Mouse (Mus musculus) layer of hippocampus, adult 11-12 months (tissue): ENCODE results near the gene Bbip1.
A peak's percentile ranks its signal among the peaks of the same experiment; 100 is the strongest.
"Not testable (repeated sequence)": the region's sequence is repeated elsewhere in the genome, so short reads cannot be mapped to it uniquely, and the experiment has no call there.

Source experiments
- DNase-seq: peaks from one replicate; pipeline ENCODE4 v3.0.0; 2022; ENCODE audit warnings: low spot score

Gene Bbip1

DNA sequence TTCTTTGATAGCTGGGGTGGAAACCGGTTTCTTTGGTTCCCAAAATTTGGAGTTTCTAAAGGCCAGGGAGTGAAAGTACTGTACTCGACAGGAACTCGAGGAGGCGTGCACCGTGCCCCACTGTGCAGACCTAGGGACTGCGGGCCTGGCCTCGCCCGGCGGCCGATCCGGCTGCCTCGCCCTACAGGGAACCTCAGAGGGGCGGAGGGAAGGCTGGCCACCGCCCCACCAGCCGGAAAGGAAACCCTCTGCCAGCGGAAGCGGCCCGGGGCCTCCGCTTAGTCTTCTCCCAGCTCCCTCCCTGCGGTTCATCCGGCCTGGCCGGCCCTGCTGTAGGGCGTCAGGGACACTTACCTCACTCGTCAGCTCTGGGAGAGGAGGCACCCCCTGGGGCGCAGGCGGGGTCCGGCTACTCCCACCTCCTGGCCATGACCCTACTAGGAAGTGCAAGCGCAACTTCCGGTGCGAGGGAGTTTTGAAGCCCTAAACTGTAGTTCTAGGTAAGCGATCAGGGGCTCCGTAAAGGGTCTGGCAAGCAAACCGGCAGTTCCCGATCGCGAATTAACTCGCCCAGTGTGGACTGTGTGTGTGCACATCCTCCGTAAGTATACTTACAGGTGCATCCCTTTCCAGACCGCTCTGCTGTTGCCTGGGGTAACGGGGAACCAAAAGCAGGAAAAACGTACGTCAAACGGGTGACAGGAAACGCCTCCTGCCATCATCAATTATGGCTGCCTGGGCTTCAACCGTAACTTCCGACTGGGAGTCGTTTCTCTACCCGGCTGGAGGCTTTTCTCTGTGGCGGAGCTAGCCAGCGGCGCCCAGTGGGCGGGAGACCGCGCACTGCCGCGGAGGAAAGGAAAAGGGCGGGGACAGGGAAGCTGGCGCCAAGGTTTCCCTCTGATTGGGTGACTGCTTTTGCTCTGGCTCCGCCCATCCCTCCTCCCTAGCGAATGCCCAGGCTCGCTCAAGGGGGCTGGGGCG lies at the start of gene Bbip1, which contains the start of gene Shoc2:
Gene Bbip1 (minus strand): TSS at position 826 of the 984 bp plus-strand sequence.
Gene Shoc2 (plus strand): TSS at position 505 of the 984 bp plus-strand sequence.
- DNase-seq: peak; percentile 99

DNA sequence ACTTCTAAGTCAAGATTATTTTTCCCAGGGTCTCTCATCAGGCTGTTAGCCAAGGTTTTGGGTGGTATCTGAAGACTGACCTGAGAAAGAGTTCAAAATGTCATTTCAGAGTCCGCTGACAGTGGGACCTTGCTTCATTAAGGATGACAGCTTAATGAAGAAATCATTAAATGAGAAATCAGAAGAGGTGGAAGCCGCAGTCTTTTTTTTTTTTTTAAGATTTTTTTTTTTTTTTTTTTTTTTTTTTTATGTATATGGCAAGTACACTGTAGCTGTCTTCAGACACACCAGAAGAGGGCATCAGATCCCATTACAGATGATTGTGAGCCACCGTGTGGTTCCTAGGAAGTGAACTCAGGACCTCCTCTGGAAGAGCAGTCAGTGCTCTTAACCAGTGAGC lies 49.4 kb upstream of the Bbip1 start:
- no peak for DNase-seq

DNA sequence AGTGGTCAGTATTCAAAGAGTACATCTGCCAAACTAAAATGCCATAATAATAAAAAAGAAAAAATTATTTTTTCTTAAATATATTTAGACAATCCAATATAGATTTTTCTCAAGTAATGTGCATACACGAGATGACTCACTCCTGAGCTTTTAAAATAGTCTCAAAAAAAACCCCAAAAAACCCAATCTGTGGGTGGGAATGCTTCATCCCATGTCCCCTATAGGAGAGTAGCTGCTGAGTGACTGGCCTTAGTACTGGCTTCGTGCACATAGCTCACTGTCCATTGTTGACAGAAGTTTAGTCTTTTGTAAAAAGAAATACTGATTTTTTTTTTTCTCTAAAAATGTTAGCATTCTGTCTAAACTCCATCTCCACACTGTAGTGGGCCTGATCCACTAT lies 46.1 kb upstream of the Bbip1 start:
- no peak for DNase-seq

DNA sequence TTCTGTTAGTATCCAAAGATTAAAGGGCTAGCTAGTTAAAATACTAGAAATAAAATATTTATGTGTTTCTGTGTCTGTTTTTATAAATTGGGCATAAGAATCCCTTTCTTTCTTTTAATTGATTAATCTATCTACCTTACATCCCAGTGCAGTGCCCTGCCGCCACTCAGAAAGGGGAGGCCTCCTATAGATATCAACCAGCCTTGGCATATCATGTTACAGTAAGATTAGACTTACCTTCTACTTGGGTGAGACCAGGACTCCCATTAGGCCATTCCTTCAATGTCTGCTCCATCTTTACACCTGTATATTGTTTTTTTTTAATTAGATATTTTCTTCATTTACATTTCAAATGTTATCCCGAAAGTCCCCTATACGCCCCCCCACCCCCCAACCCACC lies 40.2 kb upstream of the Bbip1 start:
- no peak for DNase-seq

DNA sequence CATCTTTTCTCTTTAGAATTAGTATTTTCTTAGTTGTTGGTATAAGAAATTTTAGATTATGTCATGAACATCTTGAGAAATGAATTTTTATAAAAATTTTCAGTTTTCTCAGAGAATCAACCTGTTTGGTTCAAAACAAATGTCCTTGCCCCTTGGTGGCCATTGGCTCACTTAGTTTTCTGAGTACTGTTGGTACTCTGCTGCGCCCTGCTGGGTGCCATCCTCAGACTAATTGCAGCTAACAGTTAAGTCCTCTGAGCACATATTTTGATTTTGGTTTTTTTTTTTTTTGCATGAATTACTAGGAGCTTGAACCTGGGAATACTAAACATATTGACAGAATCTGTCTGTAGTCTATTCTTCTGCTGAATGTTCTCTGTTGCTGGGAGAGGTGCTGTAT lies 38.9 kb upstream of the Bbip1 start:
- no peak for DNase-seq

DNA sequence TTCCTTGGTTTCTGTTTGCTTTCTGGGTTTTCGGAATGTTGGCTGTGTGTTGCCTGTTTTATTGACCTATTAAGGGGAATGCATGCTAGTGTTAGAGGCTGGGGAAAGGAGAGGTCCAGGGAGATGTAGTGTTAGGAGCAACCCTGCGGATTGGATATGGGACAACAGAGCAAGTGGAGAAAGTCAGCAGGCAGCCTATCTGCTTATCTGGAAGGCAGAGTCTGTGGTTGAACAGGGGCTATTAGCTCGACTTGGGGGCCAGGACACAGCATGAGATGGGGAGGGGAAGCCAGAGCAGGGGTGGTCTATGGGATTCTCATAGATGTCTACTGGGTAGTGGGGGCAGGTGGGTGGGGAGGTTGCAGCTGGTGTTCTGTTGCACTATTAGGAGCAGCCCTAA lies 37.6 kb upstream of the Bbip1 start:
- no peak for DNase-seq

DNA sequence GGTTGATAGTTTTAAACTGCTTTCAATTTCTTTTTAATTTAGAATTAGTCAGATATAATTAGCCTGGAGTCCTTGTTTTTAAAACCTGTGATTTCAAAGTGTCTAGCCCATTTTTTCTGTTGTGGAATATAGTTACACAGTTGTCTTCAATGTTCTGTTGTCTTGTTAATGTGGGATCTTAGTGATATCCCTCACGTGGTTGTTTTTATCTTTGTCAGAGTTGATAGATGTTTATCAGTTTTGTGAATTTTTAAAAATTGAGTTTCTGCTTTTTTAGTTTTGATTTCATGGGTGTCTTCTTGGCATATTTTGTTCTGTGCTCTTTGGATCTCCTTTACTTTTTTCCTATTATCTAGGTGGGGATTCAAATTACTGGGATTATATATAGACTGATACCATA lies 29.2 kb upstream of the Bbip1 start:
- no peak for DNase-seq

DNA sequence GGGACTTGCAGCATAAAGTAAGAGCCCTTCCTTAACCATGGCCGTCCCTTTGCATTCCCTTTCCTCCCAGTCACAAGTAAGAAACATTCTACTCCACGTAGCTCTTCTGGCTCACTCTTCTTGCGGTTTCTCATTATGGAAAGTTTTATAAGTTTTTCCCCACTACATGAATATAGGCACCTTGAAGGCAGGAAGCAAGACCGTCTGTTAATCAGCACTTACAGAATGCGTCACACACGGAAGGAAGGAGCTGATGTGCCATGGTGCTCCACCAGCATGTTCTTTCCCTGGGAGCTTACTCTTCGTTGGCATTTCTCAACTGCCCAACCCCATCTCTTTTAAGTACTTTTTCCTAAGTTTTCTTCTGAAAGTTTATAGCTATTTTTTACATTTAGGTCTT lies 27.5 kb upstream of the Bbip1 start:
- no peak for DNase-seq

DNA sequence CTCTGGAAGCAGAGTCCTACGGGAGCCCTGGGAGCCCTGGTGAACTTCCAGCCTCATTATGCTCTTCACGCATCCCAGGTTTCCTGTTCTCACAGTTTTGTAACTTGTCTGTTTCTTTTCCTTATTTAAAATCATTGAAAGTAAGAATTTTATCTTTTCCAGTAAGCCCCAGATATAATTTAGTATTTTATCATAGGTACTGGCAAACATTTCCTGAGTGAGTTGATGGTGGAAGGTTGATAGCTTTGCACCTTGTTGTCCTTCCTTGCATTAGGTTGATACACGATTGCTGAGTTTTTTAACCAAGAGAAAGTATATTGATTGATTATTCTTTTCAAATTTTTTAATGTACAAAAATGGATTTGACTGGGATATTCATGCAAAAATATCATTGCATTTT lies 24.8 kb upstream of the Bbip1 start:
- DNase-seq: no peak

DNA sequence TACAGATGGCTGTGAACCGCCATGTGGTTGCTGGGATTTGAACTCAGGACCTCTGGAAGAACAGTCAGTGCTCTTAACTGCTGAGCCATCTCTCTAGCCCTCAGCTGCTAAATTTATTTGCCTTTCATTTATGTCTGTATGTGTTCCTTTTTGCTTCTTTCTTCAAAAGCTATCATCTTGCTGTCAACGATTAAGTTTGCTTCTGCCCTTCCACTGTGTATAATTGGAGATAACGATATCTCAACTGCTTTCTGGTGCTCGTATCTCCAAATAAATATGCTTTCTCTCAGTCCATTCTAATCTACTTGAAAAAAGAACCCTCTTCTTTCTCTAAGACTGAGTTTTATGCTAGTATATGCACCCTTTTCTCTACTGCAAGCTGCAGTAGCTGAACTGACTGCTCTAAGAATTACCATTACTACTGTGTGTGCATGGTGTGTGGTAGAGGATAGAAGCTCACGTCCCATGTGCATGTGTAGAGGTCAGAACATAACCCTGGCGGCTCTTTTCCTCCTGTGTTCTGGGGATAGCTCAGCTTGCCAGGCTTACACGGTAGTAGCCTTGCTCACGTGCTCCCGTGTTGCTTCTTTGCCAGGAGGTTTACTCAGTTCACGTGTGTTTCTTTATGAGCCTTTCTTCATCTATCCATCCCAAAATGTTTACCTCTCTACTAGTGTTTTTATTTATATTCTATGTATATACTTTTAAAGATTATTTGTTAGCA lies 20.6 kb upstream of the Bbip1 start:
- no peak for DNase-seq

DNA sequence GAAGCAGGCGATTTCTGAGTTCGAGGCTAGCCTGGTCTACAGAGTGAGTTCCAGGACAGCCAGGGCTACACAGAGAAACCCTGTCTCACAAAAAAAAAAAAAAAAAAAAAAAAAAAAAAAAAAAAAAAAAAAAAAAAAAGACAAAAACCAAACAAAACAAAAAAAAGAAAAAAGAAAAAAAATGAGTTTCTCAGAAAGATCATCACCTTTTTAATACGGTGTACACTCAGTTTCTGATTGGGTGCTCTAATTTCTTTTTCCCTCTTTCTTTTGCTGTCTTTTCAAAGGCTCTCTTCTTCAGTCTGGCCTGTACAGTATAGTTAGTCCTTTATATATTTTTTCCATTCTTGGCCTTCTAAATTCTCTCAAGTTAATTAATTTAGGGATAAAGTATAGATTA lies 19.9 kb upstream of the Bbip1 start:
- DNase-seq: not testable (repeated sequence)

DNA sequence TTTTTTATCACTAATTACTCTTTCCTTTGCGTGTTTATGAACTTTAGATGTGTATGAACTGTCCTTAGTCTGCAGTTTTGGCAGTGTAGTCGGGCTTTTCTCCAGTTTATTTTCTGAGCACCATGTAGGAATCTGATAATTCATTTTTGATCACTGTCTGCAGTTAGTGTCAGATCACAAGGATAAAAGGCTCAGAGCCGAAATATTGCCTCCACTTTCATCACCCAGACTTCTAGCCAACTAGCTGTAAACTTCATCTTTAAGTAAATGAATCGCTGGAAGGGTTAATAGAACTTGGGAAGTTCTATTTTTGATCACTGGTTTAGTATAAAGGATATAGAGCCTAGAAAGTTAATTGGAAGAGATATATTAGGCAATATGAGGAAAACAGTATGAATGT lies 18.1 kb upstream of the Bbip1 start:
- no peak for DNase-seq

DNA sequence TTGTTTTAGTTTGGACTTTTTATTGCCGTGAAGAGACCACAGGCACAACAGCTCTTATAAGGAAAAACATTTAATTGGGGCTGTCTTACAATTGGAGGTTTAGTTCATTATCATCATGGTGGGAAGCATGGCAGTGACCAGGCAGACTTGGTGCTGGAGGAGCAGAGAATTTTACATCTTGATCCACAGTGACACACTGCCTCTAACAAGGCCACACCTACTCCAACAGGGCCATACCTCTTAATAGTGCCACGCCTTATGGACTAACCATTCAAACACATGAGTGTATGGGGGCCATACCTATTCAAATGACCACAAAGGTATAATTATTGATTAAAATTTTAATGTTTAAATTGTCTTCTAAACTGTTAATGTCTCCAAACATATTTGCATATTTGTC lies 13.1 kb upstream of the Bbip1 start:
- no peak for DNase-seq

DNA sequence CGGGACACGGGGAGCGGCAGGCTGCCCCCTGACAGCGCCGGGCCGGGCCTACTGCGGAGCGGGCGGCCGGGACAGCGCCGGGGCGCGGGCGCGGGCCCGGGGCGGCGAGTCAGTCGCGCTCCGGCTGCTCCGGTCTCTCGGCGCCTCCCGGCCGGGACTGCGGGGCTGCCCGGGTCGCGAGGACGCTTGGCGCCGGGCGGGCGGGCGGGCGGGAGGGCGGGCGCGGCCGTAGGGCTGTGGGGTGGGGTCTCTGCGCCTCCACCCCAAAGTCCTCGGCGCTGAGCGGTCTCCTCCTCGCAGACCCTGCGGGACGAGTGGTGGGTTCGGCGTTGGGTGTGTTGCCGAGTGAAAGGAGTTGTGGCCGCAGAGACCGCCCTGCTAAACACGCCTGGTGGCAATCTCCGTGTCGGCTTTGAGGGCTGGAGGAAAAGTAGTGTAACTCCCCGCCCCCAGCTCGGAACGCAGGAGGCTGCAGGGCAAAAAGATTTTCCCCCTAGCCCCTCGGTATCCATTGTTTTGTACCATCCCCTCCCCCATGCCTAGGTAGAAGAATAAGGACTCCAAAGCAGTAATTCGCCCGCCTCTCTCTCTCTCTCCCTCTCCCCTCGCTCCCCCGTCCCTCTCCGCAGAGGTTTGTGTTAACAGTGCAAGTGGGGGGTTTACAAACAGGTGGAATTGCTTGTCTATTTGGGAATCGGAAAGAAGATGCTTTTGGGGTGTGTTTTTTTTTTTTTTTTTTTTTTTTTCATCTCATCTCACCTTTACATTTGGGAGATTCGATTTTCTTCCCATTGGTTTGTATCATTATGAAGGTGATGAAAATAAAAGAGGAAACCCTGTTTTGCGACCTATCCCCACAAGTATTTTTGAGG lies 980 bp upstream of the Bbip1 start:
- DNase-seq: peak; percentile 40

DNA sequence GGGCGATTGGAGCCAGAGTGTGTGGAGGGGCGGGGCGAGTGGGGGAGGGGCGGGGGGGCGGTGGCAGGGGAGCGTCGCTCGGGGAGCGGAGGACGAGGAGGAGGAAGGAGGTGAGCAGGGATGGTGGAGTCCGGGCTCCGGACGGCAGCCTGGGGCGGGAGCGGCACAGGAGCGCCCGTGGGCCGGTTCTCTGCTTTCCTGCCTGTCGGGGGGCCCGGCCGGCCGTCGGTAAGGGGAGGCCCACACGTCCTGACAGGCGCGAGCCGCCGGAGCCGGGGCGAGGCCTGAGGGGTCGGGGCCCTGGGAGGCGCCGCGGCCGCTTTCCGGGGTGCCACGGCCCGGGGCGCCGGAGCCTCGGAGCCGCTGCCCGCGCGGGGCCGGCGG lies 351 bp upstream of the Bbip1 start:
- DNase-seq: no peak

DNA sequence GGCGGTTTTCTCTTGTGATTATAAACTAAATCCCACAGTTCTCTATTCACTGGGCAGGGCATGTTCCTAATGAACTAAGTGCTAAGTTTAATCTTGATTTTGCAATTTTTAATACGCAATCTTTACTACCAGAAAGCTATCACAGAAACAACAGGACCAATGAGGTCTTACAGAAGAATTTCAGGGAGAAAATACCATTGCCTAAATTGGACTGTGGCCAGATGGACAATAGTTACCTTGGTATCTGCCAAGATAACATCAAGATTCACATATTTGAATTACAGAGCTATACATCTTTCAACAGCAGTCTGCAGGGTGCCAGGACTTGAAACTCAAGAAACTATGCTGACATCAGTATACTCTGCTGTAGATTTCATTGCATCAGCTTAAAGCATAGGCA lies 2.1 kb downstream of the Bbip1 start:
- DNase-seq: no peak

DNA sequence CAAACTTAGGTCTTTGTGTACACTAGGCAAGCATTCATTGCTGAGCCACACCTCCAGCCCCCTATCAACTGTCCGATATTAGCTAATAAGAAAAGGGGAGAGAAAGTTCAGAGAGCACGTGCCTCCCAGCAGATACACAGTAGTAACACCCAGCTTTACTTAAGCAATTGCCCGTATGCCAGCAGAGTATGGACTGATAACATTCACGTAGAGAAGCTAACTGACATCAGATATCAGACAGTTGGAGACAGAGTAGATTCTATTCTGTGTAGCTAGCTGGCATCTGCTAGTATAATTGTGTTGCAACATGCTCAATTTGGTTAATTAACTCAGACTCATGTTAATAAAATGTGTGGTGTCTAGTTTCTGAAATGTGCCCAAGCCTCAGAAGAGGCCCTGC lies 3.3 kb downstream of the Bbip1 start:
- no peak for DNase-seq

DNA sequence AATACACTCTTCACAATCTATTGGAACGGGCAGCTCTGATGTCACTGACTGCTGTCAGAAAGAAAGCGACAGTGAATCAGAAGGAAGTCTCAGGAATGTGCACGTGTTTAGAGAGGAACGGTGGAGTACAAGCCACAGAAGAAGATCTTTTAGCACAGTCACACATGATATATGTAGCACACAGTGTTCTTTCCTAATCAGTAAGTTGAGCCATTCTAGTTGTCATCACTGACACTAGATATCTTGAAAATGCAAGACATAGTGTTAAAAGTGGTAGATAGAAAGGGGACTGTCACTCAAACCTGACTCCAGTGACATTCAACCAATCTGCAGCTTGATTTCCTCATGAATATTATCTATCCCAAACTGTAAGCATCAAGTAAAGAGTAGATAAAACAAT lies 5.0 kb downstream of the Bbip1 start:
- DNase-seq: no peak

DNA sequence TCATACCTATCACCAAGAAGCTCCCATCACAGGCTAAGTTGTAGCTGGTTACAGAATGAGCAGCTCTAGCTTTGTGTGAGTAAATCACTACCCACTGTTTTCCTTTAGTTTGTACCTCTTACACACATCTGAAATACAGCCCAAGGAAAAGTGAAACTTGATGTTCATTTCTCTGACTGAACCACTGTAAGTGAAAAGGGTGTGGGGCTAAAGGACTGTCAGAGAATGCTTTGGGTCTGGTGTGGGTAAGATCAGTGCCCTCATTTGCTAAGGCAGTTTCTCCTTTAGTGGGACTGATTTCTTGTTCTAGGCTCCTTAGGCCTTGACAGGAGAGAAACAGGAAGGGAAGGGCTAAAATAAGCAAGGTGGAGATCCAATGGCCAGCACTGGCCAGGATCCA lies 10.4 kb downstream of the Bbip1 start:
- no peak for DNase-seq

DNA sequence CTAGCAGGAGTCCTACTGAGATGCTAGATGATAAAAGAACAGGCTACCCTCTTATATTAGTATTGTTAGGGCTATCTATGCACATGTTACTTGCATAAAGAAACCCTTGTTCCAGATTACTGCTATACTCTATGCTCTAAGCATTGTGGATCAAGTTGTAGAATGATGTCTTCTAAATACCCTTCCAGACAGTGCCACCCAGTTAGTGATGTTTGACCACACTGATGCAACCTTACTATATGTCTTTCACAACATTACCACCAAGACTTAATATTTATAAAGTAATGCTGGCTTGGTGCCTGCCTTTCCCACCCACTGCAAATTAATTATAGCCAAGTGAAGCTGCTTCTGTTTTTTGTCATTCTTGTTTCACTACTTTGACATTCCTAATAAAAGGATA lies 11.4 kb downstream of the Bbip1 start:
- DNase-seq: no peak

DNA sequence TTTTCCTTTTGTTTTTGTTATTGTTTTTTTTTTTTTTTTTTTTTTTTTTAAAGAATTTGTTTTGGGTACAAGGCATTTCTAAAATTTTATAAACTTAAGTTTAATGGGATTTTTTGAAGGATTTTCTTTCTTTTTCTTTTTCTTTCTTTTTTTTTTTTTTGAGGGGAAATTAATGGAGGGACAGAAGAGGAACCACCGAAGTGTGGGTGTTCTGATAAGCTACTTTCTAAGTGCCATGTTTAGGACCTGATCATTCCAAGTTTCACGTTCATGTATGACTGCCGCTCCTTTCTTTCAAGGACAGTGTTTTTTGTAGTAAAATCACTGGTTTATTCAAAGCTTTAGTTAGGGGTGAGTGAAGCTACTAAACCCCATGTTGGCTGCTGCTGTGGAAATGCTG lies 15.2 kb downstream of the Bbip1 start:
- DNase-seq: no peak

DNA sequence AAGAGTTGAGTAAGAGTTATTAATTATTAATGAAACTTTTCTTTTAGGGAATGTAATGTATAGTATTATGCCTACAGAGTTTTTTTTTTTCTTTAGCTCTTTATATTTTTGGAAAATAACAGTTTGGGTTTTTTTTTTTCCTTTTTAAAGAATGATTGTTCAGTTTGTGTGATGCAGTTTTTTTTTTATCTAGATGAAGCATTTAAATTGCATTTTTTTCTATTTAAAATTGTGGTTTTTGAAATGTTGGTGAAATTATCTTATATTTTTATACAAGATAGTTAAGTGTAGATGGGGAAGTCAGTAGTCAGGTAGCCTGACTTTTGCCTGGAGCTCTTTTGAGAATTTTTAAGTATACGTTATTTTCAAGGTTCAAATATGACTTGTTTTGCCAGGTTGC lies 17.7 kb downstream of the Bbip1 start:
- no peak for DNase-seq
